Mouse (Mus musculus): ENCODE measurements around the gene Ift43. TPM values are rescaled to one million over a fixed set of nuclear protein-coding genes. Genes with fewer than 3 reads are reported as not detected.

The Ift43 gene
- polyA plus RNA-seq, 1 experiment from 2014 or later = 57.7 TPM

DNA sequence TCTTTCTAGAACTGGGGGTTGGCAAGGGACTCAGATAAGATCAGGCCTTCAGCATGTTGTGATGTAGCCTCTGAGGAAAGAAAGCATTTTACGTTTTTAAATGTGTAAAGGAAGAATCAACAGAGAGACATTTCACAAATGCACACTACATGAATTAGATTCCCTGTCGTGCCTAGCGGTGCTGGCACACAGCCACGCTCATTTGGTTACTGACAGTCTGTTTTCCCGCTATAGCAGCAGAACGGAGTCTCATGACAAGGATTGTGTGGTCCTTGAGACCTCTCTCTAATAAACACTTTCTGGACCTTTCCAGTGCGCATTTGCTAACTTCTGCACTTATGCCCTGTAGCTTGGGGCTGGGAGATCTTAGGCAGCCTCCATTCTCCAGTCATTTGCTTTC is 96.9 kb downstream of the Ift43 start:
- Histone ChIP-seq H3K9ac (no peak overlapping the region), H3K4me2 (no peak overlapping the region), H3K36me3 (no peaks in the 10 kb centered on the region), H3K4me3 (replicated peaks) (no peak overlapping the region), H3K27me3 (replicated peaks) (no peaks in the 10 kb centered on the region), H3K4me1 (no peaks in the 10 kb centered on the region), H3K9me3 (no peaks in the 10 kb centered on the region), H3K27ac (no peak overlapping the region)
- 46% methylated on average over 7 of the region's 7 CpGs for WGBS
- no peak for ATAC-seq (ENCODE audit: insufficient read depth, low FRiP score, low read depth)

DNA sequence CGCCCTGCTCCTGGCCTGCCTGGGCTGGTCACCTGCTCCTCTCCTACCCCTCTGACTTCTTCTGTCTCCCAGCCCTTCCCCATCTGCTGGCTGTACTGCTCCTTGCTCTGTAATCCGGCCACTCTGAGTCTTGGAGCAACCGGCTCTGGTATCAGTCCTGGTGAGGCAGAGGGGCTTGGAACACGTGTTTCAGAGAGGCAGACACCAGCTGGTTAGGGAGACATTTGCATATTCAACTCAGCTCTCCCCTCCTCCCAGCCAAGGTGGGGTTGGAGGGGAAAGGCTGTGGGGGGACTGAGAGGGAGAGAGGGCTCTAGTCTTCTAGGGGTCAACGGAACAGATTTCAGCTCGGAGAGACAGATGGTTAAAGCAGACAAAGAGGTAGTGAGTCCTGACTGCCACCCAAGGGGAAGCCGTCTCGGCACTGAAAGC is 99.0 kb downstream of the Ift43 start:
- H3K4me3 ChIP-seq (replicated peaks) = no peak overlapping the region
- no peak for ATAC-seq (ENCODE audit: insufficient read depth, low FRiP score, low read depth)
- no peaks in the 10 kb centered on the region for H3K27me3 ChIP-seq (replicated peaks)
- 32% methylated on average over 8 of the region's 8 CpGs for WGBS
- no peak overlapping the region for H3K27ac ChIP-seq
- H3K4me2 ChIP-seq = no peak overlapping the region
- H3K9ac ChIP-seq = no peak overlapping the region
- H3K9me3 ChIP-seq = no peaks in the 10 kb centered on the region
- H3K4me1 ChIP-seq = no peaks in the 10 kb centered on the region
- no peaks in the 10 kb centered on the region for H3K36me3 ChIP-seq

DNA sequence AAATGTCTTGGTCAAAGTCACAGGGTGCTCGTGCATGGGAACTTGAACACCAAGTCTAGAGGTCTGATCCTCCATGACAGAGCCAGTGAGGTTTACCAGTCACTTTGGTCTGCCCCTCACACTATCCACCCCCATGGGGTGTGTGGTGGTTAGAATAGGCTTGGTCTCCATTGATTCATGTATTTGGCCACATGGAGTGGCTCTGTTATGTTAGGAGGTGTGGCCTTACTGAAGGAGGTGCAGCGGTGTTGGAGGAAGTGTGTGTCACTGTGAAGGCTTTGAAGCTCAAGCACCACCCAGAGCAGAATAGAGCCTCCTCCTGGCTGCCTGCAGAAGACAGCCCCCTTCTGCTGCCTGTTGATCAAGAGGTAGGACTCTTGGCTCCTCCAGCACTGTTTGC is 99.5 kb downstream of the Ift43 start:
- H3K9me3 ChIP-seq = no peaks in the 10 kb centered on the region
- ATAC-seq (ENCODE audit: insufficient read depth, low FRiP score, low read depth) = no peak
- no peak overlapping the region for H3K9ac ChIP-seq
- WGBS = 42% methylated on average over 2 of the region's 2 CpGs
- no peak overlapping the region for H3K4me3 ChIP-seq (replicated peaks)
- no peak overlapping the region for H3K27ac ChIP-seq
- H3K4me1 ChIP-seq = no peaks in the 10 kb centered on the region
- H3K36me3 ChIP-seq = no peaks in the 10 kb centered on the region
- H3K4me2 ChIP-seq = no peak overlapping the region
- no peaks in the 10 kb centered on the region for H3K27me3 ChIP-seq (replicated peaks)

DNA sequence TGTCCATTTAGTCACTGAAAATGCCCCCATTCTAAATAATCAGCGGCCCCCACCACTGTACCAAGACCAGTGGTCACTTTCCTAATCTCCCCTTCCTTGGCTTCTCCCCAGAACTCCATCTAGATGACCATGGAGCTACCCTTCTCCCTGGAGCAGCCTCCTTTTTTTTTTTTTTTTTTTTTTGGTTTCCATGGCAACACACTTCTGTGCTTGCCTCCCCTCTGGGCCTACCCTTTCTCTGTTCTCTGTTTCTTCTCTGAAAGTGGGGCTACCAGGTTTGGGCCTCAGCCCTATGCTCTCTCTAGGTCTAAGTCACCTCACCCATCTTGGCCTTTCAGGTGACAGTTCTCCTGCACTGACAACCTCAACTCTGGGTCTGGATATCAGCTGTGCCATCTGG is 100.1 kb downstream of the Ift43 start:
- Histone ChIP-seq H3K9me3 (no peaks in the 10 kb centered on the region), H3K9ac (no peak overlapping the region), H3K27ac (no peak overlapping the region), H3K36me3 (no peaks in the 10 kb centered on the region), H3K4me1 (no peaks in the 10 kb centered on the region), H3K4me3 (replicated peaks) (no peak overlapping the region), H3K4me2 (no peak overlapping the region), H3K27me3 (replicated peaks) (no peaks in the 10 kb centered on the region)
- ATAC-seq (ENCODE audit: insufficient read depth, low FRiP score, low read depth) = no peak
- 81% methylated on average over 1 of the region's 1 CpGs for WGBS

GRCm38 (mm10) chr12:86188161-86188560 is 105.8 kb downstream of the Ift43 start:
- no peak overlapping the region for H3K4me2 ChIP-seq
- no peak for ATAC-seq (ENCODE audit: insufficient read depth, low FRiP score, low read depth)
- no peak overlapping the region for H3K27ac ChIP-seq
- no peaks in the 10 kb centered on the region for H3K27me3 ChIP-seq (replicated peaks)
- peaks cover 7% of the 10 kb centered on the region; the same call in 1 of the 2 replicates for H3K4me1 ChIP-seq
- H3K9ac ChIP-seq = no peak overlapping the region
- H3K36me3 ChIP-seq = no peaks in the 10 kb centered on the region
- no peak overlapping the region for H3K4me3 ChIP-seq (replicated peaks)
- WGBS = 52% methylated on average over 5 of the region's 5 CpGs
- H3K9me3 ChIP-seq = no peaks in the 10 kb centered on the region

DNA sequence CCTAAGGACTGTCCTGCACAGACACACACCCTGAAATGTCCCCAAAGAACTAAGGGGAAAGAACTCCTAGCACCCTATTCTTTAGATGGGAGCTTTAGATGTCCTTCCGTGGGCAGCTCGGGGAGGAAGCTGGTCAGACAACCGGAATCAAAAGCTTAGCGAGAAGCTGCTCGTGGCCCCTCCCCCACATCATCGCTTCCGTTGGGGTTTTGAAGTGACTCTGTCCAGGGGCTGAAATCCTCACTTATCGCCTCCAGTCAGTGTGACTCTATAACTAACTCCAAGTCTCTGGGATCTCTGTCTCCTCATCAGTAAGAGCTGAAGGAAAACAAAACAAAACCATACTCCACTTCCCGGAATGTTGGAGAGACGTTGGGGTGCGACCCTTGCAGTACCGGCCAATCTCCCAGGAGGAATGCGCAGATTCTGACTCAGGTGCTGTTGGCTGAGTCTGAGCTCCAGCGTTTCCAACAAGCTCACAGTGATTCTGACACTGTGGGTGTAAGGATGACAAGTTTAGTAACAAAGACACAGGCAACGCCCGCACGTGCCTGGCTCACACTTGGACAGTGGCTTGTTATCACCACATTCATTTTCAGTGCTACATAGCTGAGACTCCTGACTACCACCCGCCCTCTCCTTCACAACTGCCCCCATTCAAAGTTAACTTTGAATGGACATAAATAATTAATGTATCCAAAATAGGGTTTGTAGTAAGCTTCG is 107.4 kb downstream of the Ift43 start:
- Histone ChIP-seq H3K27me3 (replicated peaks) (no peaks in the 10 kb centered on the region), H3K4me1 (peaks cover 7% of the 10 kb centered on the region; the same call in 1 of the 2 replicates), H3K9ac (no peak overlapping the region), H3K4me2 (0 out of 2 replicates have a peak overlapping the region, but pooled peaks have one; percentile 10), H3K36me3 (no peaks in the 10 kb centered on the region), H3K4me3 (replicated peaks) (no peak overlapping the region), H3K9me3 (no peaks in the 10 kb centered on the region), H3K27ac (no peak overlapping the region)
- 22% methylated on average over 19 of the region's 19 CpGs for WGBS
- no peak for ATAC-seq (ENCODE audit: insufficient read depth, low FRiP score, low read depth)

DNA sequence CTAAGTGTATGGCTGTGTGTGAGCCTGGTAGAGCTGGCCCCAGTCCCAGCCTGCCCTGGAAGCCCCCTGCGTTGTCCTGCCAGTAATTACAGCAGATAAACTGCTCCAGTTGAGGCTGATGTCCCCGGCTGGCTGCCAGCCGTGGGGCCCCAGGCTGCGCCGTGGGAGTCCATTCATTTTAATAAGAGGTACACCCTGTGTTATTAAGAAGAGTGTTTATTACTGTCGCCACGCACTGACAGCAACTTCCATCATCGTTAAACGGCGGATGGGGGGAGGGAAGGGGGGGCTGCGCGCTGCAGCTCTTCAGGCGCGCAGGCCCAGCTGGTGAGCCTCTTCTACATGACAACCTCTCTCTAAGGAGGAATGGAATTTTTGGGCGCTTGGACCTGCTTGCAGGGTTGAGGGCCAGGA is 109.7 kb downstream of the Ift43 start:
- H3K36me3 ChIP-seq = no peaks in the 10 kb centered on the region
- 35% methylated on average over 15 of the region's 15 CpGs for WGBS
- H3K4me2 ChIP-seq = 0 out of 2 replicates have a peak overlapping the region, but pooled peaks have one; percentile 2
- H3K4me3 ChIP-seq (replicated peaks) = no peak overlapping the region
- no peak overlapping the region for H3K27ac ChIP-seq
- no peaks in the 10 kb centered on the region for H3K27me3 ChIP-seq (replicated peaks)
- peak; percentile 58; the same call in 1 of the 2 replicates for ATAC-seq (ENCODE audit: insufficient read depth, low FRiP score, low read depth)
- no peaks in the 10 kb centered on the region for H3K9me3 ChIP-seq
- no peak overlapping the region for H3K9ac ChIP-seq
- peaks cover 7% of the 10 kb centered on the region; the same call in 1 of the 2 replicates for H3K4me1 ChIP-seq

GRCm38 (mm10) chr12:86196944-86197343 is 114.6 kb downstream of the Ift43 start:
- Histone ChIP-seq H3K4me1 (no peaks in the 10 kb centered on the region), H3K9me3 (no peaks in the 10 kb centered on the region), H3K27me3 (replicated peaks) (no peaks in the 10 kb centered on the region), H3K4me2 (no peak overlapping the region), H3K4me3 (replicated peaks) (no peak overlapping the region), H3K9ac (no peak overlapping the region), H3K36me3 (no peaks in the 10 kb centered on the region), H3K27ac (no peak overlapping the region)
- ATAC-seq (ENCODE audit: insufficient read depth, low FRiP score, low read depth) = no peak
- WGBS = 84% methylated on average over 7 of the region's 7 CpGs

DNA sequence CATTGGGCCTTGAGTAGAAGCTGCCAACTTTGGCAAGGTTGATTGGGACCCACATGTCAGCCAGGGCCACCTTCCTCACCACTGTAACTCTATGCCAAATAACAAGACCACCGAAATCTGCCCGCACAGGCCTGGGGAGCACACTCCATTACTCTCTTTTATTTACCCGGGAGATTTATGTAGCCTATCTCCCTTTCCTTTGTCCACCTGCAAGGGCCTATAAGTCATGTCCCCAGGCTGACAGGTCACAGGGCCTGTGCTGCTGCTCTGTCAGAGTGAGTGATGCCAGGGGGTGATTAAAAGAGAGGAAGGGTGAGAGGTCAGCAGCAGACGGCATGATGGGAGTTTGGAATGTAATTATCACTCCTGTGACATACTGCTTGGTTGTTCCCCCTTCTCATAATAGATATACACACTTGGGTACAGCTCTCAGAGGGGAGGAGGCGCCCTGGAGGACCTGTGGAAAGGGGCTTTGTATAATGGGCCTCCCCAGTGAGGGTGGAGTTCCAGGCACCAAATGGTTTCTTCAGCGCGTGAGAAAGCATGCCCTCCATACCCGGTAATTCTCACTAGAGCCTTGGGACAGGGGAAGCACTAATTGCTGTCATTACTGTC is 121.2 kb downstream of the Ift43 start:
- ATAC-seq (ENCODE audit: insufficient read depth, low FRiP score, low read depth) = no peak
- Histone ChIP-seq H3K9me3 (no peaks in the 10 kb centered on the region), H3K4me3 (replicated peaks) (no peak overlapping the region), H3K4me1 (no peaks in the 10 kb centered on the region), H3K27me3 (replicated peaks) (no peaks in the 10 kb centered on the region), H3K27ac (no peak overlapping the region), H3K4me2 (no peak overlapping the region), H3K9ac (no peak overlapping the region), H3K36me3 (no peaks in the 10 kb centered on the region)
- WGBS = 16% methylated on average over 8 of the region's 8 CpGs

- Histone ChIP-seq H3K9me3 (no peaks in the 10 kb centered on the region), H3K4me3 (replicated peaks) (no peak overlapping the region), H3K27ac (no peak overlapping the region), H3K4me1 (no peaks in the 10 kb centered on the region), H3K9ac (no peak overlapping the region), H3K27me3 (replicated peaks) (peaks cover 58% of the 10 kb centered on the region), H3K4me2 (no peak overlapping the region), H3K36me3 (no peaks in the 10 kb centered on the region)
- 1% methylated on average over 19 of the region's 19 CpGs for WGBS
- ATAC-seq (ENCODE audit: insufficient read depth, low FRiP score, low read depth) = no peak
Observed at GRCm38 (mm10) chr12:86211099-86211520, 128.8 kb downstream of the Ift43 start.
